Mouse (Mus musculus) liver, adult 2 months (tissue): ENCODE results near the gene Myo1h. TPM values are rescaled to one million over a fixed set of nuclear protein-coding genes. Genes with fewer than 3 reads are reported as not detected.

ENCODE experiments used
- DNase-seq: peaks from one replicate; pipeline ENCODE4 v3.0.0-alpha.2; 2011; ENCODE audit warnings: low read depth, low spot score; ENCODE audit errors: extremely low read depth
- H3K27ac ChIP-seq: fragments of 200-500 bp; replicated peaks from 2 replicates; pipeline ENCODE4 v1.5.1; 2012; ENCODE audit warnings: low read depth, mild to moderate bottlenecking, control low read depth, inconsistent platforms, low read length; ENCODE audit not compliant: insufficient read depth
- H3K27me3 ChIP-seq: fragments of 200-500 bp; 2 replicates; pipeline ENCODE4 v1.6.1; 2012; ENCODE audit warnings: mild to moderate bottlenecking, moderate library complexity, low read length, inconsistent platforms; ENCODE audit not compliant: control insufficient read depth, insufficient read depth
- H3K36me3 ChIP-seq: fragments of 200-500 bp; 2 replicates; pipeline ENCODE4 v1.6.1; 2012; ENCODE audit warnings: low read length, inconsistent platforms; ENCODE audit not compliant: control insufficient read depth, insufficient read depth
- H3K4me1 ChIP-seq: fragments of 200-500 bp; 2 replicates; pipeline ENCODE4 v1.6.1; 2011; ENCODE audit warnings: low read length; ENCODE audit not compliant: control insufficient read depth, insufficient read depth
- H3K4me3 ChIP-seq: fragments of 200-500 bp; 2 replicates; pipeline ENCODE4 v1.5.1; 2011; ENCODE audit warnings: low read depth, mild to moderate bottlenecking, control low read depth, low read length, moderate library complexity; ENCODE audit not compliant: insufficient read depth
- H3K79me2 ChIP-seq: fragments of 200-500 bp; 2 replicates; pipeline ENCODE4 v1.6.1; 2012; ENCODE audit warnings: inconsistent platforms, mild to moderate bottlenecking, low read length, moderate library complexity; ENCODE audit not compliant: control insufficient read depth, insufficient read depth
- H3K9ac ChIP-seq: fragments of 200-500 bp; 2 replicates; pipeline ENCODE4 v1.6.1; 2012; ENCODE audit warnings: low read depth, mild to moderate bottlenecking, control low read depth, inconsistent platforms, low read length
- CTCF ChIP-seq: fragments of 200-500 bp; IDR thresholded peaks from 2 replicates; pipeline ENCODE4 v1.5.1; 2011; ENCODE audit warnings: low read depth, low read length, control low read depth
- POLR2A ChIP-seq: fragments of 200-500 bp; IDR thresholded peaks from 2 replicates; pipeline ENCODE4 v1.6.1; 2011; ENCODE audit warnings: low read length, control low read depth; ENCODE audit not compliant: insufficient read depth; ENCODE audit errors: extremely low read depth
- WGBS: fragments of 180-500 bp; shearing (Covaris S2); methylation state at CpG from one replicate; pipeline ENCODE4 v1.1.7; 2018; 5-methylcytosine and 5-hydroxymethylcytosine counted together
- polyA plus RNA-seq: library from polyadenylated mRNA; depleted of rRNA; stranded (reverse); fragments of >200 nt; gene quantifications from 2 replicates; pipeline ENCODE4 v1.2.3, GENCODE M21; 2012
- total RNA-seq: library from RNA; depleted of rRNA; stranded (reverse); fragments of >200 nt; gene quantifications from 2 replicates; pipeline ENCODE4 v1.2.3, GENCODE M21; 2014

The Myo1h gene
- total and polyA plus RNA-seq, 2 experiments, result 0.09 TPM; not detected in 1

GRCm38 (mm10) chr5:114298212-114298894 lies 9.4 kb downstream of the Myo1h start:
- Histone ChIP-seq H3K4me1 (no peaks in the 10 kb centered on the region), H3K36me3 (no peaks in the 10 kb centered on the region), H3K27me3 (no peaks in the 10 kb centered on the region), H3K79me2 (no peaks in the 10 kb centered on the region), H3K27ac (no peak overlapping the region), H3K4me3 (no peak overlapping the region), H3K9ac (no peak overlapping the region)
- 67% methylated on average over 18 of the region's 18 CpGs for WGBS
- no peak for DNase-seq
- TF ChIP-seq CTCF (no peak), POLR2A (no peak)

GRCm38 (mm10) chr5:114299156-114299855 lies 10.3 kb downstream of the Myo1h start:
- TF ChIP-seq CTCF, result no peak
- no peak for TF ChIP-seq POLR2A
- H3K27ac ChIP-seq, result no peak overlapping the region
- H3K9ac ChIP-seq, result no peak overlapping the region
- no peak overlapping the region for H3K4me3 ChIP-seq
- 82% methylated on average over 22 of the region's 22 CpGs for WGBS
- no peaks in the 10 kb centered on the region for H3K4me1 ChIP-seq
- no peak for DNase-seq
- no peaks in the 10 kb centered on the region for H3K27me3 ChIP-seq
- H3K79me2 ChIP-seq, result no peaks in the 10 kb centered on the region
- H3K36me3 ChIP-seq, result no peaks in the 10 kb centered on the region

- no peaks in the 10 kb centered on the region for H3K27me3 ChIP-seq
- H3K4me3 ChIP-seq, result no peak overlapping the region
- no peak overlapping the region for H3K27ac ChIP-seq
- TF ChIP-seq CTCF (no peak), POLR2A (no peak)
- no peak for DNase-seq
- H3K36me3 ChIP-seq, result no peaks in the 10 kb centered on the region
- H3K9ac ChIP-seq, result no peak overlapping the region
- 79% methylated on average over 24 of the region's 24 CpGs for WGBS
- H3K4me1 ChIP-seq, result no peaks in the 10 kb centered on the region
- H3K79me2 ChIP-seq, result no peaks in the 10 kb centered on the region
Observed at GRCm38 (mm10) chr5:114299883-114300610, 11.1 kb downstream of the Myo1h start.

GRCm38 (mm10) chr5:114303166-114303565 lies 14.2 kb downstream of the Myo1h start:
- H3K27ac ChIP-seq, result no peak overlapping the region
- H3K79me2 ChIP-seq, result no peaks in the 10 kb centered on the region
- DNase-seq, result no peak
- no peaks in the 10 kb centered on the region for H3K4me1 ChIP-seq
- no peaks in the 10 kb centered on the region for H3K27me3 ChIP-seq
- H3K36me3 ChIP-seq, result no peaks in the 10 kb centered on the region
- no peak overlapping the region for H3K9ac ChIP-seq
- TF ChIP-seq POLR2A (no peak), CTCF (no peak)
- WGBS, result 71% methylated on average over 6 of the region's 6 CpGs
- H3K4me3 ChIP-seq, result no peak overlapping the region

- no peak for DNase-seq
- Histone ChIP-seq H3K36me3 (no peaks in the 10 kb centered on the region), H3K27me3 (no peaks in the 10 kb centered on the region), H3K4me3 (no peak overlapping the region), H3K9ac (no peak overlapping the region), H3K27ac (no peak overlapping the region), H3K4me1 (no peaks in the 10 kb centered on the region), H3K79me2 (no peaks in the 10 kb centered on the region)
- TF ChIP-seq CTCF (no peak), POLR2A (no peak)
- WGBS, result 24% methylated on average over 5 of the region's 5 CpGs
Observed at GRCm38 (mm10) chr5:114306496-114306895, 17.5 kb downstream of the Myo1h start.
